Mouse (Mus musculus): ENCODE results near the gene Gm9803.

Gm9803 gene

GRCm38 (mm10) chr10:43516992-43517660 is 6.8 kb upstream of the Gm9803 start:
- DNase-seq = peak in 1 of 2 experiments; percentile 26

GRCm38 (mm10) chr10:43517836-43518235 is 6.0 kb upstream of the Gm9803 start:
- DNase-seq = peak; percentile 55 to 65

- DNase-seq = no peak
These were observed 5.5 kb upstream of the Gm9803 start for GRCm38 (mm10) chr10:43518368-43518767.

GRCm38 (mm10) chr10:43519977-43520376 is 3.9 kb upstream of the Gm9803 start:
- no peak for DNase-seq

- peak; percentile 21 to 22 for DNase-seq
These were observed 3.7 kb downstream of the Gm9803 start for GRCm38 (mm10) chr10:43527283-43528269.

GRCm38 (mm10) chr10:43534382-43534781 is 10.5 kb downstream of the Gm9803 start:
- no peak for DNase-seq

GRCm38 (mm10) chr10:43537652-43538051 is 13.8 kb downstream of the Gm9803 start:
- no peak for DNase-seq

GRCm38 (mm10) chr10:43538831-43539230 is 14.9 kb downstream of the Gm9803 start:
- no peak for DNase-seq

GRCm38 (mm10) chr10:43539746-43540310 is 15.9 kb downstream of the Gm9803 start:
- peak in 1 of 2 experiments; percentile 16 for DNase-seq

GRCm38 (mm10) chr10:43540442-43541152 is 16.7 kb downstream of the Gm9803 start, which contains the start of gene 1700021F05Rik:
1700021F05Rik (minus strand) TSS chr10:43540994.
- DNase-seq = peak; percentile 98

GRCm38 (mm10) chr10:43541153-43541544 is 17.3 kb downstream of the Gm9803 start:
- no peak for DNase-seq

GRCm38 (mm10) chr10:43549411-43549810 is 25.5 kb downstream of the Gm9803 start:
- DNase-seq = no peak

GRCm38 (mm10) chr10:43550923-43551322 is 27.0 kb downstream of the Gm9803 start:
- DNase-seq = no peak

- DNase-seq = no peak
These were observed 27.5 kb downstream of the Gm9803 start for GRCm38 (mm10) chr10:43551388-43551787.

- no peak for DNase-seq
These were observed 33.8 kb downstream of the Gm9803 start for GRCm38 (mm10) chr10:43557630-43558165.

- DNase-seq = peak in 1 of 2 experiments; percentile 20
These were observed 35.4 kb downstream of the Gm9803 start for GRCm38 (mm10) chr10:43559313-43559712.

- no peak for DNase-seq
These were observed 36.9 kb downstream of the Gm9803 start for GRCm38 (mm10) chr10:43560765-43561164.

- DNase-seq = no peak
These were observed 37.4 kb downstream of the Gm9803 start for GRCm38 (mm10) chr10:43561311-43561710.

Data from cerebellum, postnatal 14 days (tissue).